15 mouse cellular contexts compared by ENCODE assay signal in the genomic region with DNA sequence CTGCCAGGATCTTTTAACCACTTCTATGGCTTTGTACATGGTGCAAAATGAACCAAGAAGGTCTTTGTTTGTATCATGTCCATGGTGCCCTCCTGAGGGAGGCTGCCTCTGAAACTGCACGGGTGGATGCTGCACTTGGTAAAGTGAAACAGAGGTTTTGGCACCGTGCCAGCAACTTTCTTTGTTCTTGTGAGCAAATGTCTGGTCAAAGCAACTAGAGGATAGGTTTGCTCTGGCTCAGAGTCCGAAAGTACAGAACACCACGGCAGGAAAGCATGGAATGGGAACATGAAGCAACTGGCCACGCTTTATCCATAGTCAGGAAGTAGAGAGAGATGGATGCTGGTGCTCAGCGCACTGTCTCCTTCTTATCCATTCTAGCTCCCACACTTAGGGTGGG. TPM values are rescaled to one million over a fixed set of nuclear protein-coding genes. Genes with fewer than 3 reads are reported as not detected.
DNase-seq lines count a peak whose midpoint lies in the region; ATAC-seq and TF ChIP-seq lines count a peak whose summit lies in the region.
"Had no signal": no experiment of that assay in that cellular context is flagged by ENCODE, and none has a peak within 500 bp of the region (broad histone marks: within the 10 kb centered on the region; RNA-seq: fewer than 3 reads in every experiment).

No protein-coding gene starts in this region.

- no peak overlapping the region for H3K4me2 ChIP-seq in forebrain, embryonic 14.5 days (ENCODE audit: low read length)
- H3K4me2 ChIP-seq in forebrain, embryonic 16.5 days (ENCODE audit: low read length), result no peak overlapping the region

- H3K36me3 ChIP-seq in forebrain, embryonic 14.5 days (ENCODE audit: control insufficient read depth, insufficient read depth, low read length), result no peaks in the 10 kb centered on the region
- no peaks in the 10 kb centered on the region for H3K36me3 ChIP-seq in forebrain, embryonic 16.5 days (ENCODE audit: control insufficient read depth, insufficient read depth)

- H3K27ac ChIP-seq in forebrain, embryonic 14.5 days (ENCODE audit: low read depth, low read length), result no peak overlapping the region
- H3K27ac ChIP-seq in forebrain, embryonic 16.5 days (ENCODE audit: low read length), result no peak overlapping the region
- H3K27ac ChIP-seq: macrophage had no signal

- H3K4me3 ChIP-seq in forebrain, embryonic 14.5 days (ENCODE audit: low read depth, low read length), result no peak overlapping the region
- no peak overlapping the region for H3K4me3 ChIP-seq in forebrain, embryonic 16.5 days (replicated peaks; ENCODE audit: low read length)

- no peak for TF ChIP-seq POLR2A in brain, embryonic 14.5 days (IDR thresholded peaks at IDR 0.05; ENCODE audit: borderline replicate concordance, extremely low read depth, insufficient read depth, insufficient read length, poor library complexity, severe bottlenecking)

- no peaks in the 10 kb centered on the region for H3K27me3 ChIP-seq in forebrain, embryonic 14.5 days (replicated peaks; ENCODE audit: control insufficient read depth, insufficient read depth, low read length)
- no peaks in the 10 kb centered on the region for H3K27me3 ChIP-seq in forebrain, embryonic 16.5 days (replicated peaks; ENCODE audit: control insufficient read depth, insufficient read depth, low read length)

- H3K4me1 ChIP-seq in forebrain, embryonic 14.5 days (ENCODE audit: control insufficient read depth, insufficient read depth, low read length), result no peaks in the 10 kb centered on the region
- H3K4me1 ChIP-seq in forebrain, embryonic 16.5 days (replicated peaks; ENCODE audit: control insufficient read depth, insufficient read depth, low read length), result no peaks in the 10 kb centered on the region

- WGBS in forebrain, embryonic 14.5 days, result 64% methylated on average over 6 of the region's 6 CpGs
- WGBS in forebrain, embryonic 16.5 days, result 53% methylated on average over 6 of the region's 6 CpGs

- no peak overlapping the region for H3K9ac ChIP-seq in forebrain, embryonic 14.5 days (ENCODE audit: low read length)
- H3K9ac ChIP-seq in forebrain, embryonic 16.5 days (replicated peaks; ENCODE audit: low read depth, low read length), result no peak overlapping the region

- peak; percentile 46 for DNase-seq in forebrain, embryonic 14.5 days (ENCODE audit: low spot score)
- peak; percentile 32 for DNase-seq in kidney, postnatal 14 days
- no peak for DNase-seq in kidney, adult 8-10 months
- DNase-seq in retina, postnatal 1 day, result peak; percentile 62
- DNase-seq in retina, embryonic 14.5 days (ENCODE audit: low spot score), result no peak
- DNase-seq in brain, embryonic 14.5 days (ENCODE audit: low read depth), result peak; percentile 46
- DNase-seq in frontal cortex, postnatal 14 days (ENCODE audit: low spot score in 2 of 2), result no peak
- DNase-seq: cerebellum, adult 2 months; layer of hippocampus, adult 9-11 months; left cerebral cortex, postnatal 4 days; spleen, adult 18-20 months had no signal

- no peak for TF ChIP-seq CTCF in brain, embryonic 14.5 days (IDR thresholded peaks at IDR 0.05; ENCODE audit: borderline replicate concordance, extremely low read depth, insufficient read depth, insufficient read length)

- no peak for ATAC-seq in forebrain, embryonic 14.5 days
- ATAC-seq in forebrain, embryonic 16.5 days, result no peak

- no peaks in the 10 kb centered on the region for H3K9me3 ChIP-seq in forebrain, embryonic 14.5 days (replicated peaks; ENCODE audit: control insufficient read depth, low read length)
- H3K9me3 ChIP-seq in forebrain, embryonic 16.5 days (ENCODE audit: control insufficient read depth, low read length), result no peaks in the 10 kb centered on the region

RNA-seq across cellular contexts. Expression of a gene that starts 29.7 kb away (rescaled TPM):
- not detected in 2 replicates for polyA plus RNA-seq in forebrain, embryonic 14.5 days (2014; fragmentation: Nextera tagmentation; extraction: Ambion mirVana)
- not detected in 2 replicates for polyA plus RNA-seq in forebrain, embryonic 16.5 days (2015; fragmentation: Nextera tagmentation; extraction: Ambion mirVana)
- not detected in 2 replicates for polyA plus RNA-seq in brain, embryonic 14.5 days (2012; rRNA removed)
- polyA plus RNA-seq: cerebellum, adult 2 months; forebrain, embryonic 11.5 days; heart, embryonic 14.5 days; macrophage had no signal

RNA-seq across cellular contexts. Expression of a gene that starts 35.8 kb away (rescaled TPM):
- 22.0 and 24.1 TPM in 2 replicates for polyA plus RNA-seq in forebrain, embryonic 14.5 days (2014; fragmentation: Nextera tagmentation; extraction: Ambion mirVana)
- 32.6 and 33.1 TPM in 2 replicates for polyA plus RNA-seq in forebrain, embryonic 16.5 days (2015; fragmentation: Nextera tagmentation; extraction: Ambion mirVana)
- 23.7 and 26.9 TPM in 2 replicates for polyA plus RNA-seq in brain, embryonic 14.5 days (2012; rRNA removed)

Comparison
In these comparisons a context has a peak if more than half of its experiments do, and no peak if none do; other contexts are left out.
1. DNase-seq: peak in forebrain, embryonic 14.5 days (single experiment), kidney, postnatal 14 days (single experiment), retina, postnatal 1 day (single experiment) and brain, embryonic 14.5 days (single experiment); none in kidney, adult 8-10 months (0 of 2), retina, embryonic 14.5 days (single experiment) and frontal cortex, postnatal 14 days (0 of 2).